Mouse (Mus musculus) activated CD4-positive, CD25-positive, alpha-beta regulatory T cell (primary cell): ENCODE data around the gene Ywhah. TPM values are rescaled to one million over a fixed set of nuclear protein-coding genes. Genes with fewer than 3 reads are reported as not detected.

Experiments used
- polyA plus RNA-seq, 2 experiments: library from polyadenylated mRNA; unstranded; fragments of 100-300 nt; shearing (Covaris generic); gene quantifications; one replicate each; pipeline ENCODE4 v1.2.1; 2017

Ywhah gene
- 100 to 1,000 TPM; 286 to 384 TPM for polyA plus RNA-seq

GRCm38 (mm10) chr5:33018561-33019425 is at the start of gene Ywhah:
Gene Ywhah, plus strand, starts transcription at chr5:33018816.

Other genes starting within 250 kb of the Ywhah start
- 100 to 1,000 TPM in 1 of 2 experiments, 10 to 100 TPM in 1; 58.2 to 102 TPM for gene Pisd, start 233.2 kb upstream of the Ywhah start, polyA plus RNA-seq
- not detected for gene Gm20671, start 191.7 kb upstream of the Ywhah start, polyA plus RNA-seq
- gene Prr14l, start 164.6 kb upstream of the Ywhah start, polyA plus RNA-seq: 10 to 100 TPM; 25.8 to 25.9 TPM
- 10 to 100 TPM; 16.2 to 19.2 TPM for gene Depdc5, start 155.1 kb upstream of the Ywhah start, polyA plus RNA-seq
- gene Slc5a1, start 85.4 kb downstream of the Ywhah start, polyA plus RNA-seq: under 1 TPM in 1 of 2 experiments, not detected in 1; 0.04 TPM
- gene Spon2, start 199.6 kb downstream of the Ywhah start, polyA plus RNA-seq: under 1 TPM; 0.13 to 0.45 TPM